Mouse (Mus musculus): ENCODE measurements around the gene Gm11549.

DNA sequence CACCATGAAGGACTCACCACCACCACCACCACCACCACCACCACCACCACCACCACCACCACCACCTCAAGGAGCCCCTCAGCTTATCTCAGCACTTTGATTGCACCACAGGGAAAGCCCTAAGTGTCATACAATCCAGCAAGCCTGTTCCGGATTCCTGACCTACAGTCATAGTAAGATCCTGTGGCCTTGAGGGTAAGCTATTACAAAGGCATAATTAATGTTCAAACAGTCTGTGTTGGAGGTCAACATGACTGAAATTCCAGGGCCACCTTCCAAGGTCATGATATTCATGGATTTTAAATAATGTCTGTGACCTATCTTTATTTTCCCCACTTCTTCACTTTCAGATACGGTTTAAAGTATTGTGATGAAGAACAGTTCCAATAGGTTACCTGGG is 41.1 kb downstream of the Gm11549 start:
- TF ChIP-seq CTCF (IDR thresholded peaks at IDR 0.05; ENCODE audit: low read depth) (no peak), EP300 (IDR thresholded peaks at IDR 0.05; ENCODE audit: low read depth) (no peak)
